Mouse (Mus musculus): Measurements from ENCODE around the gene Ccdc33. TPM values are rescaled to one million over a fixed set of nuclear protein-coding genes. Genes with fewer than 3 reads are reported as not detected.

Ccdc33 gene
- total RNA-seq, 1 experiment: 0.13 TPM

DNA sequence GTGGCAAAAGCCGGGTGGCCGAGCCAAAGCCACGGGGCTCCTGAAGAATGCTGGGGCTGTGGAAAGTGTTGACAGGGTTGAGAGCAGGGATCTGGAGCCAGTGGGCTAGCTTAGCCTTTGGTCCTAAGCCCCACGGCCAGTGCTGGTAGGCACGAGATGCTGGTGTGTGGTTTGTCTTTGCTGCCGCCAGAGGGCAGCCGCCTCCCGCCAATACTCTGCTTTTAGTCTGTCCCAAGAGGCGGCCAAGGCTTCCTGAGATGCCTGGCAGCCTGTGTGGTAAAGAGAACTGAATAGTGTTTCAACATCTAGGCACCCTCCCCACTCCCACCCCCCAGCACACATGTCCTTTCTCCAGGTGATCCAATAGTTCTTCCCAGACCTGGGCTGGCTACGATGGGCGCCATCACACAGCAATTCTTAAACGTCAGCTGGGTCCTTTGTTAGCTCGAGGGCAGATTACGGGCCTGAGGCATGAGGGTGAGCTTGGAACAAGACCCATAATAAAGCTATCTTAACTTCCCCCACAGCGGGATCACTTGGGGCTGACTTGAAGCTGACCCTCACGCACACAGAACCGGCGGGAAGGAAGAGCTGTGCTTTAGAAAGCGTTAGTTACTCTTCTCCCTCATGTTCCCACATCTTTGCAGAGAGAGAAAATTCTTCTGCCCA is 80.0 kb downstream of the Ccdc33 start:
- in situ Hi-C loops (cut with MboI; ENCODE audit: low sequenced_read_pairs in 2 of 2, unreplicated experiment in 2 of 2): loop anchor here (5.0 kb wide), 2 partner anchors 164 to 169 kb away; partner anchors contain the start of genes Islr (in 1 of the 2) and Islr2 (in 1 of the 2)
- TF ChIP-seq MAFK (IDR thresholded peaks at IDR 0.05; ENCODE audit: insufficient read depth, low read depth, low read length) (no peak), ZC3H11A (IDR thresholded peaks at IDR 0.05; ENCODE audit: borderline replicate concordance, low read depth, low read length) (peak; percentile 93), ZNF384 (IDR thresholded peaks at IDR 0.05; ENCODE audit: low read depth, low read length) (no peak), CHD2 (IDR thresholded peaks at IDR 0.05; ENCODE audit: low read depth, low read length) (no peak), HCFC1 (IDR thresholded peaks at IDR 0.05; ENCODE audit: borderline replicate concordance, insufficient read depth, low read length) (no peak)

DNA sequence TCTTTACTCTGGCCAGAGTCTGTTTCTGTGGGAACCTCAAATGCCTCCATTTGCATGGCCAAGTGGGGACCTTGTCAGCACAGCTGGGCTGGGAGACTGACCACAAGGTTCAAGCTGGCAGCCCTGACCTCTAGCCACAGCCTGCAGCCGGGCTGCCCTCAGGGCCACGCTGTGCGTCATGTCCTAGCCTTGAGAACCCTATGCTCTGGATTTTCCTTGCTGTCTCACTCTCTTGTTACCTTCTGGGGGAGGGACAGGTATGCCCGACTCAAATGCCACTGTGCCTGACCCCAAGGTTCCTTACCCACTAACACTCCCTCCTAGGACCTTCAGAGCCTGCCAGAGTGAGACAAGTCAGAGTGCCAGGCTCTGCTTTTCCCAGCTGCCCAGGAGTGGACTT is 81.7 kb downstream of the Ccdc33 start:
- TF ChIP-seq MAFK (IDR thresholded peaks at IDR 0.05; ENCODE audit: insufficient read depth, low read depth, low read length) (no peak), HCFC1 (IDR thresholded peaks at IDR 0.05; ENCODE audit: borderline replicate concordance, insufficient read depth, low read length) (no peak), CHD2 (IDR thresholded peaks at IDR 0.05; ENCODE audit: low read depth, low read length) (no peak), ZC3H11A (IDR thresholded peaks at IDR 0.05; ENCODE audit: borderline replicate concordance, low read depth, low read length) (no peak), ZNF384 (IDR thresholded peaks at IDR 0.05; ENCODE audit: low read depth, low read length) (no peak)
- no peak overlapping the region for H3K9ac ChIP-seq (ENCODE audit: insufficient read depth, low read depth, low read length, poor library complexity, severe bottlenecking)
- H3K4me3 ChIP-seq (ENCODE audit: insufficient read depth in 1 of 2, low read depth in 1 of 2, low read length in 2 of 2, poor library complexity in 1 of 2, severe bottlenecking in 1 of 2): no peak overlapping the region
- no peak for DNase-seq (ENCODE audit: low read depth, low spot score)
- no peaks in the 10 kb centered on the region for H3K9me3 ChIP-seq (ENCODE audit: control insufficient read depth, insufficient read depth, low read depth, low read length)
- H3K4me1 ChIP-seq (ENCODE audit: control insufficient read depth in 2 of 2, insufficient read depth in 2 of 2, low read length in 2 of 2, poor library complexity in 1 of 2): peaks cover 6 to 20% of the 10 kb centered on the region in 2 experiments
- no peaks in the 10 kb centered on the region for H3K36me3 ChIP-seq (ENCODE audit: control insufficient read depth, insufficient read depth, low read length, poor library complexity, severe bottlenecking)
- in situ Hi-C loops (cut with MboI; ENCODE audit: low sequenced_read_pairs in 2 of 2, unreplicated experiment in 2 of 2): loop anchor here (5.0 kb wide), 2 partner anchors 165 to 170 kb away; partner anchors contain the start of genes Islr (in 1 of the 2) and Islr2 (in 1 of the 2)
- H3K27ac ChIP-seq (ENCODE audit: insufficient read depth, low read depth, low read length, poor library complexity, severe bottlenecking): no peak overlapping the region

More for the DNA sequence above, 80.0 kb downstream of the Ccdc33 start:
- peak; percentile 61 for DNase-seq (ENCODE audit: low read depth, low spot score)
- Histone ChIP-seq H3K36me3 (ENCODE audit: control insufficient read depth, insufficient read depth, low read length, poor library complexity, severe bottlenecking) (no peaks in the 10 kb centered on the region), H3K4me1 (ENCODE audit: control insufficient read depth in 2 of 2, insufficient read depth in 2 of 2, low read length in 2 of 2, poor library complexity in 1 of 2) (peaks cover 8 to 24% of the 10 kb centered on the region in 2 experiments), H3K27ac (ENCODE audit: insufficient read depth, low read depth, low read length, poor library complexity, severe bottlenecking) (no peak overlapping the region), H3K9me3 (ENCODE audit: control insufficient read depth, insufficient read depth, low read depth, low read length) (no peaks in the 10 kb centered on the region), H3K4me3 (ENCODE audit: insufficient read depth in 1 of 2, low read depth in 1 of 2, low read length in 2 of 2, poor library complexity in 1 of 2, severe bottlenecking in 1 of 2) (peak overlapping the region in 1 of 2 experiments; percentile 27; a peak in 1 of 4 replicates), H3K9ac (ENCODE audit: insufficient read depth, low read depth, low read length, poor library complexity, severe bottlenecking) (no peak overlapping the region)

DNA sequence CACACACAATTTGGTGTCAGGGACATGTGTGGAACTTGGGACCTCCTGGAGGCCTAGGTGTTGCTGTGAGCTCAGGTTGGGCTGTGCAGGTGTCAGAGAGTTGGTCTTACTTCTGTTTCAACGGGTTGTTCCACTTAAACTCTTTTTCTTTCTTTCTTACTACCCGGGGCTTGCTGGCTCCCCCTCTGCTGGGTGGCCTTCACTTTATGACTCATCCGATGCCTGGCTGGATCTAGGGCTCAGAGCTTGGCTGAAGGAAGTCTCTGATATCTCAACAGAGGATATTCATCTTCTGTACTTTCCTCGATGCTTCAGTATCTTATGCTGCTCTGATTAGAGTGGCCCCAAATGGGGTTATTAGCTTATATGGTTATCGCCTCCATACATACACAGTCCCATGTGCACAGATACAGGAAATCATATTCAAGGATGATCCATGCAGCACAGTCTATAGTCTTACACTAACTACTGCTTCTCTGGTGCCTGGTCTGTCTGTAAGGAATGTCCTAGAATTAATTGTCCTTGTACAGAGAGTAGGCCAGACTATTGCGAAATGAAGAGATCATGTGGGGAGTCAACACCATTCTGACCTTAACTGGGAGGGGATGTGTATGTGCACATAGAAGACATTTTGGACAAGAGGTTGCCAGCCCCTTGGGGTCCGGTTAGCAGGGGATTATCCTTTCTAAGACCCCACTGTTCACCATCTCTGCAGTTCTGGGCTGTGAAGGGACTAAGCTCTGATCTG is 82.5 kb downstream of the Ccdc33 start:
- H3K9me3 ChIP-seq (ENCODE audit: control insufficient read depth, insufficient read depth, low read depth, low read length): no peaks in the 10 kb centered on the region
- in situ Hi-C loops (cut with MboI; ENCODE audit: low sequenced_read_pairs in 2 of 2, unreplicated experiment in 2 of 2): loop anchor here (5.0 kb wide), 2 partner anchors 166 to 171 kb away; partner anchors contain the start of genes Islr (in 1 of the 2) and Islr2 (in 1 of the 2)
- no peak for TF ChIP-seq ZNF384 (IDR thresholded peaks at IDR 0.05; ENCODE audit: low read depth, low read length)
- no peak for TF ChIP-seq CHD2 (IDR thresholded peaks at IDR 0.05; ENCODE audit: low read depth, low read length)
- no peak for TF ChIP-seq ZC3H11A (IDR thresholded peaks at IDR 0.05; ENCODE audit: borderline replicate concordance, low read depth, low read length)
- no peak for TF ChIP-seq HCFC1 (IDR thresholded peaks at IDR 0.05; ENCODE audit: borderline replicate concordance, insufficient read depth, low read length)
- TF ChIP-seq MAFK (IDR thresholded peaks at IDR 0.05; ENCODE audit: insufficient read depth, low read depth, low read length): no peak
- H3K27ac ChIP-seq (ENCODE audit: insufficient read depth, low read depth, low read length, poor library complexity, severe bottlenecking): no peak overlapping the region
- H3K9ac ChIP-seq (ENCODE audit: insufficient read depth, low read depth, low read length, poor library complexity, severe bottlenecking): no peak overlapping the region
- no peak overlapping the region for H3K4me3 ChIP-seq (ENCODE audit: insufficient read depth in 1 of 2, low read depth in 1 of 2, low read length in 2 of 2, poor library complexity in 1 of 2, severe bottlenecking in 1 of 2)
- H3K36me3 ChIP-seq (ENCODE audit: control insufficient read depth, insufficient read depth, low read length, poor library complexity, severe bottlenecking): no peaks in the 10 kb centered on the region
- H3K4me1 ChIP-seq (ENCODE audit: control insufficient read depth in 2 of 2, insufficient read depth in 2 of 2, low read length in 2 of 2, poor library complexity in 1 of 2): peaks cover 4 to 12% of the 10 kb centered on the region in 2 experiments; a peak in 3 of 4 replicates
- no peak for DNase-seq (ENCODE audit: low read depth, low spot score)

DNA sequence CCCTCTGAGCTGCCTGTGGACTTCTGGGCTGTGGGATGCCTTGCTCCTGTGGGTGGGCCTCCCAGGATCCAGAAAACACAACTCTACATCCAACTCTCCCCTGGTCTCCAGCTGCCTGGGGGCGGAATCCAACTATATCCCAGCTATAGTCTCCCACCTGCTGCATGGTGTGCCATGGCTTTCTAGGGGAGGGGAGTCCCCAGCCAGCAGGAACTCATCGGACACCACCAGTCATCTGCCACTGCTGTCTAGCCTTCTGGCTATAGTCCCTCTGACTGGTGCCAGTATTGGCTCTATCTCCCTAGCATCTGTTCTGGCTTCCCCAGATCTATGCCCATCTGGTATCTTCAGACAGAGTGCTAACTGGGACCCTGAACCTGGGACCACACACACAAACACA is 83.1 kb downstream of the Ccdc33 start:
- no peaks in the 10 kb centered on the region for H3K9me3 ChIP-seq (ENCODE audit: control insufficient read depth, insufficient read depth, low read depth, low read length)
- H3K9ac ChIP-seq (ENCODE audit: insufficient read depth, low read depth, low read length, poor library complexity, severe bottlenecking): no peak overlapping the region
- TF ChIP-seq ZC3H11A (IDR thresholded peaks at IDR 0.05; ENCODE audit: borderline replicate concordance, low read depth, low read length) (no peak), MAFK (IDR thresholded peaks at IDR 0.05; ENCODE audit: insufficient read depth, low read depth, low read length) (no peak), ZNF384 (IDR thresholded peaks at IDR 0.05; ENCODE audit: low read depth, low read length) (no peak), HCFC1 (IDR thresholded peaks at IDR 0.05; ENCODE audit: borderline replicate concordance, insufficient read depth, low read length) (no peak), CHD2 (IDR thresholded peaks at IDR 0.05; ENCODE audit: low read depth, low read length) (no peak)
- in situ Hi-C loops (cut with MboI; ENCODE audit: low sequenced_read_pairs in 2 of 2, unreplicated experiment in 2 of 2): loop anchor here (5.0 kb wide), 2 partner anchors 167 to 172 kb away; partner anchors contain the start of genes Islr (in 1 of the 2) and Islr2 (in 1 of the 2)
- H3K4me1 ChIP-seq (ENCODE audit: control insufficient read depth in 2 of 2, insufficient read depth in 2 of 2, low read length in 2 of 2, poor library complexity in 1 of 2): peaks cover 4 to 10% of the 10 kb centered on the region in 2 experiments; a peak in 3 of 4 replicates
- H3K36me3 ChIP-seq (ENCODE audit: control insufficient read depth, insufficient read depth, low read length, poor library complexity, severe bottlenecking): no peaks in the 10 kb centered on the region
- DNase-seq (ENCODE audit: low read depth, low spot score): no peak
- no peak overlapping the region for H3K27ac ChIP-seq (ENCODE audit: insufficient read depth, low read depth, low read length, poor library complexity, severe bottlenecking)
- no peak overlapping the region for H3K4me3 ChIP-seq (ENCODE audit: insufficient read depth in 1 of 2, low read depth in 1 of 2, low read length in 2 of 2, poor library complexity in 1 of 2, severe bottlenecking in 1 of 2)
